Mouse (Mus musculus) lung, embryonic 14.5 days (tissue): ENCODE results near the gene Lcmt2. TPM values are rescaled to one million over a fixed set of nuclear protein-coding genes. Genes with fewer than 3 reads are reported as not detected.

Experiments used
- ATAC-seq: fragments of 200-750 bp; cut with Nextera tagmentation; 2 replicates; pipeline ENCODE4 v1.8.0; 2017; ENCODE audit warnings: mild to moderate bottlenecking, moderate TSS enrichment, moderate library complexity; ENCODE audit not compliant: insufficient read depth
- DNase-seq: peaks from one replicate; pipeline ENCODE4 v3.0.0-alpha.2; 2015
- H3K27ac ChIP-seq: fragments of 300-500 bp; sonication (generic); 2 replicates; pipeline ENCODE4 v1.5.1; 2014; ENCODE audit warnings: low read depth, mild to moderate bottlenecking, moderate library complexity
- H3K27me3 ChIP-seq: fragments of 300-500 bp; sonication (generic); 2 replicates; pipeline ENCODE4 v1.6.1; 2014; ENCODE audit warnings: low read length, control low read depth; ENCODE audit not compliant: insufficient read depth
- H3K36me3 ChIP-seq: fragments of 300-500 bp; sonication (generic); 2 replicates; pipeline ENCODE4 v1.6.1; 2014; ENCODE audit warnings: control low read depth; ENCODE audit not compliant: insufficient read depth
- H3K4me1 ChIP-seq: fragments of 300-500 bp; sonication (generic); 2 replicates; pipeline ENCODE4 v1.6.1; 2014; ENCODE audit warnings: antibody characterized with exemption, control low read depth; ENCODE audit not compliant: insufficient read depth
- H3K4me2 ChIP-seq: fragments of 300-500 bp; sonication (generic); 2 replicates; pipeline ENCODE4 v1.6.1; 2014; ENCODE audit warnings: mild to moderate bottlenecking
- H3K4me3 ChIP-seq: fragments of 300-500 bp; sonication (generic); 2 replicates; pipeline ENCODE4 v1.5.1; 2014; ENCODE audit warnings: low read depth, low read length
- H3K9ac ChIP-seq: fragments of 300-500 bp; sonication (generic); 2 replicates; pipeline ENCODE4 v1.6.1; 2014
- H3K9me3 ChIP-seq: fragments of 300-500 bp; sonication (generic); 2 replicates; pipeline ENCODE4 v1.6.1; 2016; ENCODE audit warnings: low read depth, low read length, control low read depth
- CTCF ChIP-seq: IDR thresholded peaks from 2 replicates; pipeline ENCODE4 v1.5.1; 2016; ENCODE audit warnings: antibody characterized with exemption, low read depth
- WGBS: fragments of 180-500 bp; shearing (Covaris S2); extraction: QIAGEN DNeasy Blood & Tissue Kit; methylation state at CpG from one replicate; pipeline ENCODE4 v1.1.7; 2014; 5-methylcytosine and 5-hydroxymethylcytosine counted together
- polyA plus RNA-seq: library from polyadenylated mRNA; unstranded; fragments of >200 nt; fragmentation: Nextera tagmentation; extraction: Ambion mirVana; gene quantifications from 2 replicates; pipeline ENCODE4 v1.2.1, GENCODE M21; 2014

The Lcmt2 gene
- polyA plus RNA-seq, 1 experiment from 2014 or later: 21.8 TPM

DNA sequence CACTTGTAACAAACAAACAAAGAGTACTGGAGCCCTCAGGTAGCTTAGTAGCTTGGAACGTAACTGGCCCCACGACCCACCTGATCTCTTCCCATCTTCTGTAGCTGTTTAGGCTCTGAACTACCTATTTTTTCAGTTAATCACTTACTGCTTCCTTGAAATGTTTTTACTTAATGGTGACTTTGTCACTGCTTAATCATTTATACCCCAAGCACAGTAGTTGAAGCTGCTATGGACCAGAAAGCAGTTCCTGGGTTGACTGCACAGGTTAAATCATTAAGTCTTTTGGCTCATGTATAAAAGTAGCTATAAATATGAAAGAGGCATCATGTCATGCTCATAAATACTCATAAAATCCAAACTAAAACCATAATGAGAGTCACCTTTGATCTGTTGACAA, 25.0 kb downstream of the Lcmt2 start:
- DNase-seq (no peak), ATAC-seq (no peak)
- Histone ChIP-seq H3K4me2 (no peak overlapping the region), H3K9me3 (no peaks in the 10 kb centered on the region), H3K4me1 (no peaks in the 10 kb centered on the region), H3K4me3 (no peak overlapping the region), H3K27ac (no peak overlapping the region), H3K36me3 (no peaks in the 10 kb centered on the region), H3K27me3 (no peaks in the 10 kb centered on the region), H3K9ac (no peak overlapping the region)
- WGBS: 90% methylated on average over 2 of the region's 2 CpGs
- TF ChIP-seq CTCF: no peak

DNA sequence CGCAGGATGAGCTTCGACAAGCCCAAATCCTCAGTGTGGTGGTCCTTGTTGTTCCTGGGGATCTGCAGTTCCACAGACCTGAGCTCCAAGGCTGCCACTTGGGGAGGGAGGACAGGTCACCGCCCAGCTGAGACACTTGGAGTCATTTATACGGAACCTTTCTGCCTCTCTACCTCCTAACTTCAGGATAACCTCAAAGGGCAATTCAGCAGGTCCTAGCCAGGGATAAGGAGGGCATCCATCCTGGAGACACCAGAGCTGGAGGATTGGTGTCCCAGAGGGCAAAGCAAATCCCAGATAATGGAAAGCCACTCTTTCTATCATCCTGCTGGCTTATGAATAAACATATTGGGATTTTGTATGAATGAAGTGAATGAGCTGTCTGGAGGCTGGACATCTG, 30.8 kb downstream of the Lcmt2 start, which contains the start of gene Tgm7:
Gene Tgm7 (minus strand): TSS at position 101 of the 400 bp plus-strand sequence.
- no peak within 1 kb of the TSS for H3K4me2 ChIP-seq
- no peaks in the 10 kb centered on the region for H3K36me3 ChIP-seq
- no peaks in the 10 kb centered on the region for H3K27me3 ChIP-seq
- no peak for TF ChIP-seq CTCF
- ATAC-seq (no peak), DNase-seq (no peak)
- H3K4me1 ChIP-seq: no peaks in the 10 kb centered on the region
- no peak within 1 kb of the TSS for H3K9ac ChIP-seq
- 73% methylated on average over 4 of the region's 4 CpGs for WGBS
- no peak within 1 kb of the TSS; the same call in 1 of the 2 replicates for H3K27ac ChIP-seq
- no peaks in the 10 kb centered on the region for H3K9me3 ChIP-seq
- no peak within 1 kb of the TSS for H3K4me3 ChIP-seq

DNA sequence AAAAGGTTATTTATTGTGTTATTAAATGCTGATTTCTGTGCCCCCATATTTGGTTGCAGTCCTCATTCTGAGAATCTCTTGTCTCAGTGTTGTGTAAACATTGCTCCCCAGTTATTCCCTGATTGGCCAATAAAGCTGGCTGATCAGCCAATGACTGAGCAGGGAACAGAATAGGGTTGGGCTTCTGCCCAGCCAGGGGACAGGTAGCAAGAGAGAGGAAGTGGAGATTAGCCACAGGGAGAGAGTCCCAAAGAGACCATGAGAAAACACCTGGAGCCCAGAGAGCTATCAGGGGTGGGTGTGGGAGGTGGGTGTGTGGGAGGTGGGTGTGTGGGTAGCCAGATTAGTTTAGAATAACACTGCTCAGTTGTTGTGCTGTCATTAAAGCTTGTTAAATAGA, 34.5 kb downstream of the Lcmt2 start:
- Histone ChIP-seq H3K9me3 (no peaks in the 10 kb centered on the region), H3K4me3 (no peak overlapping the region), H3K4me2 (no peak overlapping the region), H3K9ac (no peak overlapping the region), H3K4me1 (no peaks in the 10 kb centered on the region), H3K27ac (no peak overlapping the region), H3K27me3 (no peaks in the 10 kb centered on the region), H3K36me3 (no peaks in the 10 kb centered on the region)
- ATAC-seq: no peak
- TF ChIP-seq CTCF: no peak
- DNase-seq: no peak

DNA sequence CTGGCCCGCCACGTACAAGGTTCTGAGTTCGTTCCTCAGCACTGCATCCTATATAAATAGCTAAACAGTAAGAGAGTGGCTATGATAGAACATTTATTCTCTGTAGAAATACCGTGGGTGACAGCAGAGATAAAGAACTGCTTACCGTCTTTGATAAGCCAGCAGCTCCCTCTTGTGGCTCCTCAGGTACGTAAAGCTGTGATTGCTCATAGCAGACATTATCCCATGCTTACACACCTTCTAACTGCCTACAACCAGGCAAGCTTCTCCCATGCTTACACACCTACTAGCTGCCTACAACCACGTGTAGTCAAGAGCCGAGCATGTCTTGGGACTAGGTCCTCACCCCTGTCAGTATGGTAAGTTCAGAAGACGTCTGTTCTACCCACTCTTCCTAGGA, 38.4 kb downstream of the Lcmt2 start:
- Histone ChIP-seq H3K4me2 (no peak overlapping the region), H3K9ac (no peak overlapping the region), H3K9me3 (no peaks in the 10 kb centered on the region), H3K27me3 (no peaks in the 10 kb centered on the region), H3K36me3 (no peaks in the 10 kb centered on the region), H3K27ac (no peak overlapping the region), H3K4me3 (no peak overlapping the region), H3K4me1 (no peaks in the 10 kb centered on the region)
- WGBS: 17% methylated on average over 9 of the region's 9 CpGs
- no peak; the same call in 1 of the 2 replicates for ATAC-seq
- DNase-seq: peak; percentile 81
- TF ChIP-seq CTCF: peak; percentile 81

DNA sequence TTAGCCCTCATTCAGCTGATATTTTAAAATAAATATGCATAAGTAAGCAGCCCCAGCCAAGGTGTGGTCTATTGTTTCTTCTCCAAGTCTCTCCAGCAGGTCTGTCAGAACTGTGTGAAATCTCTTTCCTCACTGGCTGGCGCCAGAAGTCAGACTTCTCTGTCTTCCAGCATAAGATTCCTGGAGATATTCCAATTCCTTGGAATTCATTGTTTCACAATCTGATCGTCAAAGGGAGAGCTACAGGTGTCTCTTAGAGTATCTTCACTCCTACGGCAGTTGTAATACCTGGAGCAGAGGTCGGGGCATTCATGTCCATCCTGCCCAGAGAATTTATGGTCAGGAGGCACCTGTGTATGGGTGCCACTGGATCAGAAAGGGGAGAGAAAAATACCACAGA, 50.7 kb downstream of the Lcmt2 start:
- WGBS: 60% methylated on average over 4 of the region's 4 CpGs
- Histone ChIP-seq H3K4me1 (no peaks in the 10 kb centered on the region), H3K27ac (no peak overlapping the region), H3K4me3 (no peak overlapping the region), H3K9me3 (no peaks in the 10 kb centered on the region), H3K36me3 (no peaks in the 10 kb centered on the region), H3K27me3 (no peaks in the 10 kb centered on the region), H3K9ac (no peak overlapping the region), H3K4me2 (no peak overlapping the region)
- DNase-seq (no peak), ATAC-seq (no peak)
- TF ChIP-seq CTCF: no peak

DNA sequence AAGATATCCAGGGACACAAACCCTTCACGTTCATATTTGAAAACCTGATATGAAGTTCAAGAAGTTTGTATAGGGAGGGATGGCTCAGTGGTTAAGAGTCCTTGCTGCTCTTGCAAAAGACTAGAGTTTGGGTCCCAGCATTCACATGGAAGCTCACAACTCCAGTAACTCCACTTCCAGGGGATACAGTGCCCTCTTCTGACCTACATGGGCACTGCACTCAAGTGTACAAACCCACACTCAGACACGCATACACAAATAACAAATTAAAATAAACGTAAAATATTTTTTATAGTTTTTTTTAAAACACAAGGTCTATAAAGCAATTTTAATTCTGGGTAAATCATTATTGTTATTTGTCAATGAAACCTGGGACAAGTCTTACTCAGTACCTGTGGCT, 51.9 kb downstream of the Lcmt2 start:
- no peak for ATAC-seq
- no peak overlapping the region for H3K4me2 ChIP-seq
- TF ChIP-seq CTCF: no peak

DNA sequence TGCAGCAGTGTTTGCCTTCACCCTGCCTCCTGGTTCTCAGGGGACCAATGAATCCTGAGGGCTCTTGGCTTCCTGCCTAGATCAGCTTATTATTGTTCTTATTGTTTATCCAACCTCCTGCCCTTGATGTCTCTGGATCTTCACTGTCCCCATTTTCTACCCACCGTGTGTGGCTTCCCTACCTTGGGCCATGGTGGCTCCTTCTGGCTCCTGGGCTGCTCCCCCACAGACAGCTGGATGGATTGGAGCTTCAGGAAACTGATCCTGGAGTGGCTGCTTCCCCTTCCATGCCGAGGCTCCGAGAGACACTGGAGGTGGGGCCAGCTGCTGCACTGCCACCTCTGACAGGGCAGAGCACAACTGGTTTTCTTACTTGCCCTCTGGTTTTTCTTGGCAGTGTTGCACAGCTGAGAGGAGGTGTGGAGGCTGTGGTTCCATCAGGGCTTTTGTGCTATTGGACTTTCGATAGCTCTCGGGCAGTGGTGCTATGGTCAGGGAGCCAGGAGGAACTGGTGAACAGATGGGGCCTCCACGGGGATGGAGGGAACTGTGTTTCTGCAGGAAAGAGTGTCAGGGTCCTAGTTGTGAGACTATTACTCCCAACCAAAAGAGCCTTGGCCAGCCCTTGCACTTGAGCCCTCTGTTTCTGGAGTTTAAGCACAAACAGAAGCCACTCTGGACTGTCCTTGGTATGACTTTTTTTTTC, 54.8 kb downstream of the Lcmt2 start, which contains the start of gene Tgm5:
Gene Tgm5 (minus strand): TSS at position 362 of the 706 bp plus-strand sequence.
- H3K4me2 ChIP-seq: no peak within 1 kb of the TSS
- ATAC-seq: no peak
- no peaks in the 10 kb centered on the region for H3K27me3 ChIP-seq
- H3K9ac ChIP-seq: no peak within 1 kb of the TSS
- no peak within 1 kb of the TSS for H3K4me3 ChIP-seq
- TF ChIP-seq CTCF: no peak
- 36% methylated on average over 6 of the region's 6 CpGs for WGBS
- no peaks in the 10 kb centered on the region for H3K36me3 ChIP-seq
- H3K27ac ChIP-seq: no peak within 1 kb of the TSS
- DNase-seq: peak; percentile 13
- H3K9me3 ChIP-seq: no peaks in the 10 kb centered on the region
- H3K4me1 ChIP-seq: no peaks in the 10 kb centered on the region

More for the DNA sequence above, 51.9 kb downstream of the Lcmt2 start:
- Histone ChIP-seq H3K36me3 (no peaks in the 10 kb centered on the region), H3K27me3 (no peaks in the 10 kb centered on the region), H3K4me3 (no peak overlapping the region), H3K4me1 (no peaks in the 10 kb centered on the region), H3K27ac (no peak overlapping the region), H3K9me3 (no peaks in the 10 kb centered on the region), H3K9ac (no peak overlapping the region)
- WGBS: 75% methylated on average over 3 of the region's 3 CpGs
- no peak for DNase-seq
